Mouse (Mus musculus): ENCODE measurements at regions not wholly inside any gene's neighbourhood (a gene's known extent, or its start where the extent isn't known, plus 50 kb on each side); places are given as distances from the start of the nearest gene placed in this dataset.

- 33% methylated on average over 1 of the region's 1 CpGs for WGBS
- Histone ChIP-seq H3K27me3 (replicated peaks; ENCODE audit: insufficient read depth, low read length) (no peaks in the 10 kb centered on the region), H3K27ac (ENCODE audit: low read length) (no peak overlapping the region), H3K4me2 (replicated peaks; ENCODE audit: low read depth, low read length) (no peak overlapping the region), H3K9me3 (ENCODE audit: low read length) (no peaks in the 10 kb centered on the region), H3K4me1 (ENCODE audit: insufficient read depth, low read depth, low read length) (no peaks in the 10 kb centered on the region), H3K9ac (replicated peaks; ENCODE audit: low read depth) (no peak overlapping the region), H3K36me3 (ENCODE audit: insufficient read depth, low read length) (no peaks in the 10 kb centered on the region), H3K4me3 (ENCODE audit: low read depth, low read length) (no peak overlapping the region)
- TF ChIP-seq EP300 (IDR thresholded peaks at IDR 0.05) = no peak
- TF ChIP-seq CTCF (IDR thresholded peaks at IDR 0.05) = no peak
- ATAC-seq = no peak
- DNase-seq (ENCODE audit: low spot score) = no peak
These were observed 74.0 kb downstream of the Adamts15 start for GRCm38 (mm10) chr9:30848249-30848648.

- Histone ChIP-seq H3K27me3 (replicated peaks; ENCODE audit: insufficient read depth, low read length) (no peaks in the 10 kb centered on the region), H3K9me3 (ENCODE audit: low read length) (no peaks in the 10 kb centered on the region), H3K36me3 (ENCODE audit: insufficient read depth, low read length) (no peaks in the 10 kb centered on the region), H3K4me2 (replicated peaks; ENCODE audit: low read depth, low read length) (no peak overlapping the region), H3K9ac (replicated peaks; ENCODE audit: low read depth) (no peak overlapping the region), H3K4me1 (ENCODE audit: insufficient read depth, low read depth, low read length) (no peaks in the 10 kb centered on the region), H3K4me3 (ENCODE audit: low read depth, low read length) (no peak overlapping the region), H3K27ac (ENCODE audit: low read length) (no peak overlapping the region)
- no peak for TF ChIP-seq CTCF (IDR thresholded peaks at IDR 0.05)
- TF ChIP-seq EP300 (IDR thresholded peaks at IDR 0.05) = no peak
- DNase-seq (ENCODE audit: low spot score) (no peak), ATAC-seq (no peak)
- 54% methylated on average over 10 of the region's 10 CpGs for whole genome bisulfite sequencing
These were observed 76.5 kb downstream of the Adamts15 start for GRCm38 (mm10) chr9:30845609-30846290.

- no peaks in the 10 kb centered on the region for H3K4me1 ChIP-seq (ENCODE audit: insufficient read depth, low read depth, low read length)
- no peaks in the 10 kb centered on the region for H3K9me3 ChIP-seq (ENCODE audit: low read length)
- H3K27me3 ChIP-seq (replicated peaks; ENCODE audit: insufficient read depth, low read length) = no peaks in the 10 kb centered on the region
- no peak overlapping the region for H3K4me2 ChIP-seq (replicated peaks; ENCODE audit: low read depth, low read length)
- no peak overlapping the region for H3K9ac ChIP-seq (replicated peaks; ENCODE audit: low read depth)
- peak; percentile 93 for ATAC-seq
- no peak for TF ChIP-seq CTCF (IDR thresholded peaks at IDR 0.05)
- peak; percentile 89 for TF ChIP-seq EP300 (IDR thresholded peaks at IDR 0.05)
- no peak overlapping the region for H3K4me3 ChIP-seq (ENCODE audit: low read depth, low read length)
- DNase-seq (ENCODE audit: low spot score) = peak; percentile 90
- H3K36me3 ChIP-seq (ENCODE audit: insufficient read depth, low read length) = no peaks in the 10 kb centered on the region
- no peak overlapping the region for H3K27ac ChIP-seq (ENCODE audit: low read length)
- 18% methylated on average over 7 of the region's 8 CpGs for WGBS
These were observed 78.1 kb downstream of the Adamts15 start for GRCm38 (mm10) chr9:30844079-30844563.

- no peak overlapping the region for H3K4me2 ChIP-seq (replicated peaks; ENCODE audit: low read depth, low read length)
- no peak for DNase-seq (ENCODE audit: low spot score)
- TF ChIP-seq EP300 (IDR thresholded peaks at IDR 0.05) (no peak), CTCF (IDR thresholded peaks at IDR 0.05) (no peak)
These were observed 87.3 kb downstream of the Adamts15 start for GRCm38 (mm10) chr9:30834908-30835307.

GRCm38 (mm10) chr9:30834565-30834905 is 87.7 kb downstream of the Adamts15 start:
- Histone ChIP-seq H3K4me2 (replicated peaks; ENCODE audit: low read depth, low read length) (no peak overlapping the region), H3K27ac (ENCODE audit: low read length) (no peak overlapping the region), H3K27me3 (replicated peaks; ENCODE audit: insufficient read depth, low read length) (no peaks in the 10 kb centered on the region), H3K36me3 (ENCODE audit: insufficient read depth, low read length) (no peaks in the 10 kb centered on the region), H3K4me3 (ENCODE audit: low read depth, low read length) (no peak overlapping the region), H3K9me3 (ENCODE audit: low read length) (no peaks in the 10 kb centered on the region), H3K4me1 (ENCODE audit: insufficient read depth, low read depth, low read length) (no peaks in the 10 kb centered on the region), H3K9ac (replicated peaks; ENCODE audit: low read depth) (no peak overlapping the region)
- 54% methylated on average over 10 of the region's 10 CpGs for WGBS
- TF ChIP-seq CTCF (IDR thresholded peaks at IDR 0.05) (no peak), EP300 (IDR thresholded peaks at IDR 0.05) (no peak)
- no peak for DNase-seq (ENCODE audit: low spot score)
- ATAC-seq = no peak

More at GRCm38 (mm10) chr9:30834908-30835307, 87.3 kb downstream of the Adamts15 start:
- Histone ChIP-seq H3K36me3 (ENCODE audit: insufficient read depth, low read length) (no peaks in the 10 kb centered on the region), H3K4me3 (ENCODE audit: low read depth, low read length) (no peak overlapping the region), H3K27ac (ENCODE audit: low read length) (no peak overlapping the region), H3K9ac (replicated peaks; ENCODE audit: low read depth) (no peak overlapping the region), H3K9me3 (ENCODE audit: low read length) (no peaks in the 10 kb centered on the region), H3K4me1 (ENCODE audit: insufficient read depth, low read depth, low read length) (no peaks in the 10 kb centered on the region), H3K27me3 (replicated peaks; ENCODE audit: insufficient read depth, low read length) (no peaks in the 10 kb centered on the region)
- ATAC-seq = no peak
- 29% methylated on average over 4 of the region's 4 CpGs for WGBS

GRCm38 (mm10) chr9:30833836-30834564 is 88.3 kb downstream of the Adamts15 start:
- ATAC-seq = peak; percentile 25
- no peaks in the 10 kb centered on the region for H3K4me1 ChIP-seq (ENCODE audit: insufficient read depth, low read depth, low read length)
- TF ChIP-seq CTCF (IDR thresholded peaks at IDR 0.05) = no peak
- TF ChIP-seq EP300 (IDR thresholded peaks at IDR 0.05) = no peak
- no peak overlapping the region for H3K4me3 ChIP-seq (ENCODE audit: low read depth, low read length)
- WGBS = 59% methylated on average over 15 of the region's 15 CpGs
- no peaks in the 10 kb centered on the region for H3K9me3 ChIP-seq (ENCODE audit: low read length)
- H3K36me3 ChIP-seq (ENCODE audit: insufficient read depth, low read length) = no peaks in the 10 kb centered on the region
- no peak overlapping the region for H3K4me2 ChIP-seq (replicated peaks; ENCODE audit: low read depth, low read length)
- no peak overlapping the region for H3K9ac ChIP-seq (replicated peaks; ENCODE audit: low read depth)
- DNase-seq (ENCODE audit: low spot score) = peak; percentile 76
- H3K27ac ChIP-seq (ENCODE audit: low read length) = peak overlapping the region; percentile 59; the same call in 1 of the 2 replicates
- H3K27me3 ChIP-seq (replicated peaks; ENCODE audit: insufficient read depth, low read length) = no peaks in the 10 kb centered on the region
